Mouse (Mus musculus) forebrain, embryonic 15.5 days (tissue): ENCODE measurements around the gene Dcaf1. TPM values are rescaled to one million over a fixed set of nuclear protein-coding genes. Genes with fewer than 3 reads are reported as not detected.

ENCODE experiments used
- ATAC-seq: fragments of 200-750 bp; cut with Nextera tagmentation; replicated peaks from 2 replicates; pipeline ENCODE4 v1.8.0; 2017; ENCODE audit warnings: mild to moderate bottlenecking, moderate TSS enrichment, moderate library complexity
- H3K27ac ChIP-seq: fragments of 300-500 bp; sonication (generic); replicated peaks from 2 replicates; pipeline ENCODE4 v1.5.1; 2015; ENCODE audit warnings: mild to moderate bottlenecking, inconsistent platforms
- H3K27me3 ChIP-seq: fragments of 300-500 bp; sonication (generic); 2 replicates; pipeline ENCODE4 v1.6.1; 2015; ENCODE audit warnings: inconsistent platforms
- H3K36me3 ChIP-seq: fragments of 300-500 bp; sonication (generic); 2 replicates; pipeline ENCODE4 v1.6.1; 2015; ENCODE audit warnings: mild to moderate bottlenecking, inconsistent platforms
- H3K4me1 ChIP-seq: fragments of 300-500 bp; sonication (generic); 2 replicates; pipeline ENCODE4 v1.6.1; 2015; ENCODE audit warnings: inconsistent platforms
- H3K4me2 ChIP-seq: fragments of 300-500 bp; sonication (generic); replicated peaks from 2 replicates; pipeline ENCODE4 v1.6.1; 2015; ENCODE audit warnings: mild to moderate bottlenecking, inconsistent platforms
- H3K4me3 ChIP-seq: fragments of 300-500 bp; sonication (generic); 2 replicates; pipeline ENCODE4 v1.5.1; 2015; ENCODE audit warnings: mild to moderate bottlenecking, inconsistent platforms
- H3K9ac ChIP-seq: fragments of 300-500 bp; sonication (generic); replicated peaks from 2 replicates; pipeline ENCODE4 v1.6.1; 2015; ENCODE audit warnings: mild to moderate bottlenecking, inconsistent platforms
- H3K9me3 ChIP-seq: fragments of 300-500 bp; sonication (generic); 2 replicates; pipeline ENCODE4 v1.6.1; 2016; ENCODE audit warnings: inconsistent platforms
- WGBS: fragments of 180-500 bp; shearing (Covaris S2); methylation state at CpG from one replicate; pipeline ENCODE4 v1.1.7; 2015; ENCODE audit warnings: mixed read lengths; 5-methylcytosine and 5-hydroxymethylcytosine counted together
- polyA plus RNA-seq: library from polyadenylated mRNA; unstranded; fragments of >200 nt; fragmentation: Nextera tagmentation; extraction: Ambion mirVana; gene quantifications from 2 replicates; pipeline ENCODE4 v1.2.1, GENCODE M21; 2015

Gene Dcaf1
- polyA plus RNA-seq, 1 experiment from 2014 or later = 18.5 TPM

DNA sequence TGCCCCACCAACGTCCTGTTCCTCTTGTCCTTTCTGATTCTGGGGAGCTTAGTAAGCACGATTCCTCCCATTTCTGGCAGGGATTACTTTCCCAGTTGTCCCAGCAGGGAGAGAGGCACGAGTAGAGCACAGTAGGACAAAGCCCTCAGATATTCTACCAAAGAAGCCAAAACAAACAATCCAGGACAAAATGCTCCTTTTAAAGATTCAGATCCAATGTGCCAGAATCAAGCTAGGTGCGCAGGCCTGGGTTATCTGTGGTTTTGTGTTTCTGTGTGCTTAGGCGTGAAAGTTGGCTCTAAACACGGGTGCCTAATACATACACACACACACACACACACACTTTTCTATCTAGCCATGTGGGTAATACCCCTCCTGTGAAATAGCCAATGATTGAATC lies 3.5 kb upstream of the Dcaf1 start:
- ATAC-seq = no peak
- H3K4me1 ChIP-seq = peaks cover 8% of the 10 kb centered on the region
- no peaks in the 10 kb centered on the region for H3K27me3 ChIP-seq
- H3K9ac ChIP-seq = no peak overlapping the region
- no peaks in the 10 kb centered on the region for H3K9me3 ChIP-seq
- no peaks in the 10 kb centered on the region for H3K36me3 ChIP-seq
- no peak overlapping the region for H3K4me2 ChIP-seq
- no peak overlapping the region for H3K27ac ChIP-seq
- 75% methylated on average over 6 of the region's 6 CpGs for WGBS
- H3K4me3 ChIP-seq = no peak overlapping the region

GRCm38 (mm10) chr9:106819201-106819600 lies 2.5 kb upstream of the Dcaf1 start:
- Histone ChIP-seq H3K27me3 (no peaks in the 10 kb centered on the region), H3K4me2 (no peak overlapping the region), H3K9me3 (no peaks in the 10 kb centered on the region), H3K4me1 (peaks cover 13% of the 10 kb centered on the region), H3K9ac (no peak overlapping the region), H3K36me3 (no peaks in the 10 kb centered on the region), H3K4me3 (no peak overlapping the region), H3K27ac (no peak overlapping the region)
- no peak for ATAC-seq
- 100% methylated on average over 1 of the region's 1 CpGs for WGBS

DNA sequence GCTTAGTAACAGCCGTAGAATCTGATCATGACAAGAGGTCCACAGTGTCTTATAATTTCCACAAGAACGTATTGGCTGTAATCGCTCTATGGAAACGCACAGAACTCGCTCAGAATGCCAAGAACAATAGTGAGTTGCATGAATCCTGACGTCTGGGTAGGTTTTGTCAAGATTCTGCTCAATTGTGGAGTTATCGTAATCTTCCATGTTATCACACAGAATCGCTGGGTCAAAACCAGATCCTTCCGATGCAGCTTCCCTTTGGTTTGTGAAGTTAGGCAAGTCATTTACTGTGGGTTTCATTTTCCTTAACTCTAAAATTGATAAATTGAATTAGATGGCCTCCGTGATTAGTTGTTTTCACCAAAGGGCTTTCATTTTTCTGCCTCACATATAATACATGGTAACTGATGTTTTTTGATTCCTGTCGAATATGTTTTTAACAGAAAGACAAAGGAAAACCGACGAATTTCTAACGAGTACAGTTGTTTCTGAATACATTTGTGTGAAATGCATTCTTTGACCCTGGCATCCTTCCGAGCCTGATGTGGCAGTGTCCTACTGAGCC lies 540 bp upstream of the Dcaf1 start:
- Histone ChIP-seq H3K36me3 (no peaks in the 10 kb centered on the region), H3K4me2 (peak overlapping the region; percentile 51), H3K9me3 (no peaks in the 10 kb centered on the region), H3K27me3 (no peaks in the 10 kb centered on the region), H3K4me3 (peak overlapping the region; percentile 67), H3K27ac (peak overlapping the region; percentile 84), H3K4me1 (peaks cover 13% of the 10 kb centered on the region), H3K9ac (peak overlapping the region; percentile 53)
- ATAC-seq = no peak
- WGBS = 49% methylated on average over 15 of the region's 15 CpGs

DNA sequence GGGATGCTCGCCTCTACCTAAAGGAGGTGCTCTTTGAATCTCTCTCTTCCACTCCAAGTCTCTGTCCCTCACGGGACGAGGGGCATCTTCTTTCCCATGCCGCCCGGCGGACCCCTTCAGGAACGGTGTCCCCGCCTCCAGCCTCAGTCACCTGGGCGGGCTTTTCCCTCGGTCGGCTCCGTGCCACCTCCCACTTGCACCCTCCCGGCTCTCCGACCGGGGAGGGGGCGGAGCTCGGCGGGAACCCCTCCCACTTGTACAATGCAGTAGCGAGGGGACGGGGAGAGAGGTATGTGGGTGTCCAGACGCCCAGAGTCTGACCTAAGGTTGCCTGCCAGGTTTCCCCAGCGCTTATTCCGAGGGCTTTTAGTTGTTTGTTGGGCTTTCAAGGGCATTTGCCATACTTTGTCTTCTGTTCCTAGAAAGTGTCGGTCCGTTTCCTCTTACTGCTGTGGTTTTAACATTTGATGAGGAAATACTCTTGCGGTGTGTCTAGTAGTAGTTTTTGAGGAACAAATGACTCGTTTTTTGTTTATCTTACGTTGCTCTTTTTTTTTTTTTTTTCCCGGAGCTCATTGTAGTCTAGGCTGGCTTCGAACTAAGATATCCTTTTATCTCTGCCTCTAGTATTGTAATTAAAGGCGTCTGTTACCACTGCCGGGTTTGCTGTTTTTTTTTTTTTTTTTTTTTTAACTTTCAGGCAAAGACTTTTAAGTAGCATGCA lies 869 bp downstream of the Dcaf1 start:
- Histone ChIP-seq H3K27ac (peak overlapping the region; percentile 86), H3K4me3 (peak overlapping the region; percentile 67), H3K9ac (peak overlapping the region; percentile 70), H3K4me2 (peak overlapping the region; percentile 94), H3K9me3 (no peaks in the 10 kb centered on the region), H3K4me1 (peaks cover 13% of the 10 kb centered on the region), H3K27me3 (no peaks in the 10 kb centered on the region), H3K36me3 (no peaks in the 10 kb centered on the region)
- ATAC-seq = no peak; the same call in none of the 2 replicates
- WGBS = 2% methylated on average over 31 of the region's 32 CpGs

GRCm38 (mm10) chr9:106840569-106840968 lies 18.9 kb downstream of the Dcaf1 start:
- peaks cover 75% of the 10 kb centered on the region for H3K36me3 ChIP-seq
- H3K27me3 ChIP-seq = no peaks in the 10 kb centered on the region
- no peaks in the 10 kb centered on the region for H3K9me3 ChIP-seq
- H3K4me2 ChIP-seq = no peak overlapping the region
- H3K27ac ChIP-seq = no peak overlapping the region
- H3K9ac ChIP-seq = no peak overlapping the region
- H3K4me1 ChIP-seq = no peaks in the 10 kb centered on the region
- H3K4me3 ChIP-seq = no peak overlapping the region
- WGBS = 96% methylated on average over 1 of the region's 1 CpGs
- ATAC-seq = no peak

- Histone ChIP-seq H3K27ac (no peak overlapping the region), H3K27me3 (no peaks in the 10 kb centered on the region), H3K36me3 (peaks cover 75% of the 10 kb centered on the region), H3K4me1 (no peaks in the 10 kb centered on the region), H3K9ac (no peak overlapping the region), H3K4me2 (no peak overlapping the region), H3K9me3 (no peaks in the 10 kb centered on the region), H3K4me3 (no peak overlapping the region)
- ATAC-seq = no peak
- 97% methylated on average over 6 of the region's 6 CpGs for WGBS
These were observed 21.1 kb downstream of the Dcaf1 start for GRCm38 (mm10) chr9:106842800-106843199.

- Histone ChIP-seq H3K4me2 (no peak overlapping the region), H3K36me3 (peaks cover 82% of the 10 kb centered on the region), H3K9me3 (no peaks in the 10 kb centered on the region), H3K4me1 (no peaks in the 10 kb centered on the region), H3K27ac (no peak overlapping the region), H3K4me3 (no peak overlapping the region), H3K27me3 (no peaks in the 10 kb centered on the region), H3K9ac (no peak overlapping the region)
- ATAC-seq = no peak
- 85% methylated on average over 3 of the region's 3 CpGs for WGBS
These were observed 35.0 kb downstream of the Dcaf1 start for GRCm38 (mm10) chr9:106856664-106857063.

- Histone ChIP-seq H3K4me2 (no peak overlapping the region), H3K27ac (no peak overlapping the region), H3K9ac (no peak overlapping the region), H3K27me3 (no peaks in the 10 kb centered on the region), H3K36me3 (peaks cover 81% of the 10 kb centered on the region), H3K9me3 (no peaks in the 10 kb centered on the region), H3K4me1 (no peaks in the 10 kb centered on the region), H3K4me3 (no peak overlapping the region)
- 92% methylated on average over 11 of the region's 11 CpGs for whole genome bisulfite sequencing
- no peak for ATAC-seq
These were observed 36.4 kb downstream of the Dcaf1 start for GRCm38 (mm10) chr9:106858036-106858435.

- Histone ChIP-seq H3K4me2 (no peak overlapping the region), H3K4me3 (no peak overlapping the region), H3K27me3 (no peaks in the 10 kb centered on the region), H3K9me3 (no peaks in the 10 kb centered on the region), H3K36me3 (peaks cover 60% of the 10 kb centered on the region), H3K27ac (no peak overlapping the region), H3K9ac (no peak overlapping the region), H3K4me1 (no peaks in the 10 kb centered on the region)
- ATAC-seq = no peak
- 79% methylated on average over 5 of the region's 5 CpGs for WGBS
These were observed 52.5 kb downstream of the Dcaf1 start for GRCm38 (mm10) chr9:106874216-106874615.

DNA sequence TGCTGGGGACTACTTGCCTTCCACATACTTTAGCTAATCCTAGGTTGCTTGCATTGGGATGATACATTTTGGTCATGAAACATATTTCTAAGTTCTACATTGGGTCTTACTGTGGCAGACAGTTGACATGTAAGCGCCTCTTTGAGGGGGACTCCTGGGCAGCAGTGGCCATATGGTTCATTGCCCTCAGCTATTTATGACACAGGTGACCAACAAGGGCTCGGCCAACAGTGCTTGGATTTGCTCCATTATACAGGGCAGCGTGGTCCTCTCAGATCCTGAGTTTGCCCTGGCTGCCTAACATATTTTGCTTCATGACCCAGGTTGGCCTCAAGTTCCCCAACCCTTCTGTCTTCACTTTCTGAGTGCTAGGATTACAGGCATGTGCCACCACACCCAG lies 55.0 kb downstream of the Dcaf1 start:
- Histone ChIP-seq H3K9me3 (no peaks in the 10 kb centered on the region), H3K4me2 (no peak overlapping the region), H3K36me3 (peaks cover 75% of the 10 kb centered on the region), H3K27ac (no peak overlapping the region), H3K27me3 (no peaks in the 10 kb centered on the region), H3K4me1 (peaks cover 9% of the 10 kb centered on the region), H3K4me3 (no peak overlapping the region), H3K9ac (no peak overlapping the region)
- no peak for ATAC-seq
- WGBS = 94% methylated on average over 3 of the region's 3 CpGs

DNA sequence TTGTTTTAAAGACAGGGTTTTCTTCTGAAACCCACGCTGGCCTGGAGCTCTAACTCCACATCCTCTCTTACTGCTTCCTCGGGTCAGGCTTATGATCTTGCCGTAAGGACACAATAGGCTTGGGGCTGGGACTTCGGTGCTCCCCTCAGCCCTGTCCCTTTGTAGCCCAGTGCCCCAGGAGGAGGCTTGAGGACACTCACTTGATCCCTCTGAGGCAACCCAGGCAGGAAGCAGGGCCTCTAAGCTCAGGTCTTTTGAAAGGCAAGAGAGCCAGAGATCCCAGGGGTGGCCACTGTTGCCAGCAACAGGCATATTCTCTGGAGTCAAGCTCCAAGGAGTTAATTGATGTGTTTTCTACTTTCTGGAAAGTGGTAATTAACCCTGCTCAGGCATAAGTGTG lies 57.8 kb downstream of the Dcaf1 start:
- ATAC-seq = no peak
- Histone ChIP-seq H3K9me3 (no peaks in the 10 kb centered on the region), H3K27ac (0 out of 2 replicates have a peak overlapping the region, but pooled peaks have one; percentile 27), H3K4me1 (peaks cover 38% of the 10 kb centered on the region), H3K27me3 (no peaks in the 10 kb centered on the region), H3K36me3 (peaks cover 80% of the 10 kb centered on the region), H3K4me3 (no peak overlapping the region), H3K4me2 (no peak overlapping the region), H3K9ac (no peak overlapping the region)
- WGBS = 49% methylated on average over 4 of the region's 4 CpGs

GRCm38 (mm10) chr9:106881071-106881755 lies 59.5 kb downstream of the Dcaf1 start:
- Histone ChIP-seq H3K4me3 (no peak overlapping the region), H3K9ac (no peak overlapping the region), H3K4me1 (peaks cover 51% of the 10 kb centered on the region), H3K9me3 (no peaks in the 10 kb centered on the region), H3K27me3 (no peaks in the 10 kb centered on the region), H3K27ac (no peak overlapping the region), H3K36me3 (peaks cover 63% of the 10 kb centered on the region), H3K4me2 (no peak overlapping the region)
- WGBS = 69% methylated on average over 4 of the region's 4 CpGs
- no peak for ATAC-seq
